Mouse (Mus musculus) heart, embryonic 13.5 days (tissue): ENCODE results near the gene Ube2d2b. TPM values are rescaled to one million over a fixed set of nuclear protein-coding genes. Genes with fewer than 3 reads are reported as not detected.
A peak's percentile ranks its signal among the peaks of the same experiment; 100 is the strongest.

Experiments used
- ATAC-seq: fragments of 200-750 bp; cut with Nextera tagmentation; 2 replicates; pipeline ENCODE4 v1.8.0; 2017; ENCODE audit warnings: moderate TSS enrichment; ENCODE audit not compliant: insufficient number of reproducible peaks, low FRiP score, low TSS enrichment; ENCODE audit errors: extremely low read depth
- H3K27ac ChIP-seq: fragments of 300-500 bp; sonication (generic); replicated peaks from 2 replicates; pipeline ENCODE4 v1.5.1; 2015; ENCODE audit warnings: moderate library complexity, mild to moderate bottlenecking, inconsistent platforms
- H3K27me3 ChIP-seq: fragments of 300-500 bp; sonication (generic); replicated peaks from 2 replicates; pipeline ENCODE4 v1.6.1; 2015; ENCODE audit warnings: mild to moderate bottlenecking, inconsistent platforms
- H3K36me3 ChIP-seq: fragments of 300-500 bp; sonication (generic); 2 replicates; pipeline ENCODE4 v1.6.1; 2015; ENCODE audit warnings: mild to moderate bottlenecking, inconsistent platforms
- H3K4me1 ChIP-seq: fragments of 300-500 bp; sonication (generic); 2 replicates; pipeline ENCODE4 v1.6.1; 2015; ENCODE audit warnings: inconsistent platforms
- H3K4me2 ChIP-seq: fragments of 300-500 bp; sonication (generic); 2 replicates; pipeline ENCODE4 v1.6.1; 2015; ENCODE audit warnings: inconsistent platforms, mild to moderate bottlenecking, moderate library complexity
- H3K4me3 ChIP-seq: fragments of 300-500 bp; sonication (generic); 2 replicates; pipeline ENCODE4 v1.5.1; 2015; ENCODE audit warnings: moderate library complexity, mild to moderate bottlenecking, inconsistent platforms
- H3K9ac ChIP-seq: fragments of 300-500 bp; sonication (generic); 2 replicates; pipeline ENCODE4 v1.6.1; 2015; ENCODE audit warnings: inconsistent platforms, mild to moderate bottlenecking, moderate library complexity
- H3K9me3 ChIP-seq: fragments of 300-500 bp; sonication (generic); 2 replicates; pipeline ENCODE4 v1.6.1; 2016; ENCODE audit warnings: inconsistent platforms
- WGBS: fragments of 180-500 bp; shearing (Covaris S2); methylation state at CpG from one replicate; pipeline ENCODE4 v1.1.7; 2015; ENCODE audit warnings: mixed read lengths; 5-methylcytosine and 5-hydroxymethylcytosine counted together
- polyA plus RNA-seq: library from polyadenylated mRNA; unstranded; fragments of >200 nt; fragmentation: Nextera tagmentation; extraction: Ambion mirVana; gene quantifications from 2 replicates; pipeline ENCODE4 v1.2.1, GENCODE M21; 2015

Gene Ube2d2b
- polyA plus RNA-seq, 1 experiment from 2014 or later: 0.13 TPM

DNA sequence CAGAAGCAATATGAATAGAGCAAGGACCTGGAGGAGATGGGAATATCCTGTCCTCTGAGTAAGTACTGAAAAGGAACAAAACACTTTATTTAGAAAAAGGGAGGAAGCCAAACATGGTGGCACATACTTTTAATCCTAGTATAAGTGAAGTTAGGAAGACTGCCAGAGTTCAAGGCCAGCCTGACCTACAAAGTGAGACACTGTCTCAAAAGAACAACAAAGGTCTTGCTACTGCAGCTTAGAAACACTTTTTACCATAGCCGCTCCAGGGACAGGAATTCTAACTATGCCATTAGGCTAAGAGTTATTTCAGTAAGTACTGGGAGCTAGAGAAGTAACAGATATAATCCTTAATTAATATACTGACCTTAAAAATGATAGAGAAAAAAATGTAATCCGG, 15.2 kb upstream of the Ube2d2b start:
- no peaks in the 10 kb centered on the region for H3K9me3 ChIP-seq
- H3K9ac ChIP-seq: no peak overlapping the region
- 48% methylated on average over 2 of the region's 2 CpGs for WGBS
- peaks cover 9% of the 10 kb centered on the region for H3K4me1 ChIP-seq
- no peaks in the 10 kb centered on the region for H3K27me3 ChIP-seq
- peak overlapping the region; percentile 70 for H3K27ac ChIP-seq
- H3K36me3 ChIP-seq: peaks cover 77% of the 10 kb centered on the region
- no peak overlapping the region for H3K4me3 ChIP-seq
- no peak overlapping the region for H3K4me2 ChIP-seq
- ATAC-seq: no peak

DNA sequence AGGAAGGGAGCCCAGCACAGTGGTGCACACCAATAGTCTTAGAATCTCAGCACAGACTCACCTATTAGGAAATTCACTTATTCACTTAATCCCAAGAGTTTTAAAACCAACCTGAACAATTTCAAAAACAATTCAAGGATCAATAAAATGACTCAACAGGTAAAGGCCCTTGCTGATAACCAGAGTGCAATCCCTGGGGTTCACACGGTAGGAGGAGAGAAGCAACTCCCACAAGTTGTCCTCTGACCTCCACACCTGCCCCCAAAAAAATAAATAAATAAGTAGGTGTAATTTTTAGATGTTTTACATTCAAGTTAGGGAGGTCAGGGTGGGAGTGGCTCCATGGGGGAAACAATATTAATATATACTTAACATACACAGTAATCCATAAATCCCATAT, 7.4 kb upstream of the Ube2d2b start:
- no peak overlapping the region for H3K4me3 ChIP-seq
- no peak overlapping the region for H3K9ac ChIP-seq
- no peaks in the 10 kb centered on the region for H3K4me1 ChIP-seq
- peaks cover 19% of the 10 kb centered on the region for H3K36me3 ChIP-seq
- no peaks in the 10 kb centered on the region for H3K27me3 ChIP-seq
- no peak overlapping the region for H3K27ac ChIP-seq
- ATAC-seq: no peak
- WGBS: 87% methylated on average over 1 of the region's 1 CpGs
- H3K4me2 ChIP-seq: no peak overlapping the region
- H3K9me3 ChIP-seq: no peaks in the 10 kb centered on the region

DNA sequence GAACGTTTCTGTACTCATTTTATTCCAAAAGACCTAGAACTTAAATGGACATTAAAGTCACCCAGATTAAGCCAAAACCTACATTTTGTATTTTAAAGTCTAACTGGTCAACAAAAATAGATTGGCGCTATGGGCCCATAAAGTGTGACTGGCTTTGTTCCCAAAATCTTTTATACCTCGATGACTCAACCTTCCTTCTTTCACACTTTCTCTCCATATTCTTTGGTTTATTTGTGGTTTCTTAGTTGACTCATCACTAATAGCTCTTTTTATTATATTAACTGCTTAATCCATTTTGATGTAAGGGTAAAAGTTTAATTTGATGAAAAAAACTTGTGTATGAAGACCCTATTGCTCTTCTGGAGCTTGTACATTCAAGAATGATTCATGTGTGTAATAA, 1.5 kb downstream of the Ube2d2b start:
- peaks cover 28% of the 10 kb centered on the region for H3K4me1 ChIP-seq
- peaks cover 5% of the 10 kb centered on the region for H3K9me3 ChIP-seq
- no peak for ATAC-seq
- 92% methylated on average over 3 of the region's 3 CpGs for WGBS
- H3K27ac ChIP-seq: no peak overlapping the region
- peaks cover 13% of the 10 kb centered on the region for H3K36me3 ChIP-seq
- H3K4me2 ChIP-seq: no peak overlapping the region
- no peak overlapping the region for H3K4me3 ChIP-seq
- no peaks in the 10 kb centered on the region for H3K27me3 ChIP-seq
- no peak overlapping the region for H3K9ac ChIP-seq

DNA sequence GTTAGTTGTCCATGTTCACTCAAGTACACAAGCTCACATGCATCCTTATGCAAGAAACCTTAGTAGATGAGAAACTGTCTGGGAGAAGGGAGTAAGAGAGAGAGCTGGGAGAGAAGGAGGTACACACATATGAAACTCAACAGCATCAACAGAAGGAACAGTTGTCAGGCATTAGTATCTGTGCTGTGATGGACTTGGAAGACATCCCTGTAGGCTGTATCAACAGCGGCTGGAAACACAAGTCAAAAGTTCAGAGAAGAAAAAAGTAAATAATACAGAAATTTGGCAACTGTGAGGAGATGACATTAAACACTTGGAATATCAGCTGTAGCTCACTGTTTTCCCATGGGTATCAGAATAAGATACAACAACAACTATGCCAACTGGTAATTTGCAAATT, 4.4 kb downstream of the Ube2d2b start:
- Histone ChIP-seq H3K36me3 (peaks cover 14% of the 10 kb centered on the region), H3K4me2 (no peak overlapping the region), H3K4me3 (no peak overlapping the region), H3K9me3 (peaks cover 5% of the 10 kb centered on the region), H3K27ac (0 out of 2 replicates have a peak overlapping the region, but pooled peaks have one; percentile 24), H3K27me3 (no peaks in the 10 kb centered on the region), H3K9ac (no peak overlapping the region), H3K4me1 (peaks cover 35% of the 10 kb centered on the region)
- WGBS: 52% methylated on average over 1 of the region's 1 CpGs
- no peak for ATAC-seq

DNA sequence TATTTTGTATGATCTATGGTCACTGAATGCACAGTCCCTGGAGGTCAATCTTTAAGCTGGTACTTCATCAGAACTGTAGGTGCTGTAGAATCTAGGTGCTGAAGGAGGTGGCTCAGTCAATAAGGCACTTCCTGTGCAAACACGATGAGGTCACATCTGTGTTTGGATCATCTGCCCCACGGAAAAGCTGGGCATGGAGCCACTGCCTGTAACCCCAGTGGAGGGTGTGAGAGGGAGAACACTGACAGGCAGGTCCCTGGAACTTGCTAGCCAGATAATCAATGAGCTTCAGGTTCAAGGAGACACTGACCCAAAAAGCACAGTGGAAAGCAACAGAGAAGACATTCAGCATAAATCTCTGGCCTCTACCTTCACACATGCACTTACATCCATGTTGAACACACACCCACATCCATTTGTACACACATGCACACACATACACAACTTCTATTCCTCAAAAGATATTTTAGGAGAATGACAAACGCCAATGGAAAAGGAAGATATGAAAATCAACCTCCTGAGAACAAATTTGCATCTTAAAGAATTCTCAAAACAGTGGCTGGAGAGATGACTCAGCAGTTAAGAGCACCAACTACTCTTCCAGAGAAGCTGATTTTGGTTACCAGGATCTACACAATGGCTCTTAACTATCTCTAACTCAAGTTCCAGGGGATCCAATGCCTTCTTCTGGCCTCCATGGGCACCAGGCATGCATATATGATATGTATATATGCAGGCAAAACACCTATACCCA, 9.2 kb downstream of the Ube2d2b start:
- H3K27ac ChIP-seq: peak overlapping the region; percentile 28; the same call in 1 of the 2 replicates
- 32% methylated on average over 3 of the region's 3 CpGs for WGBS
- H3K4me2 ChIP-seq: no peak overlapping the region
- peaks cover 36% of the 10 kb centered on the region for H3K4me1 ChIP-seq
- H3K9me3 ChIP-seq: no peaks in the 10 kb centered on the region
- H3K4me3 ChIP-seq: no peak overlapping the region
- H3K27me3 ChIP-seq: no peaks in the 10 kb centered on the region
- peaks cover 24% of the 10 kb centered on the region for H3K36me3 ChIP-seq
- no peak for ATAC-seq
- no peak overlapping the region for H3K9ac ChIP-seq

DNA sequence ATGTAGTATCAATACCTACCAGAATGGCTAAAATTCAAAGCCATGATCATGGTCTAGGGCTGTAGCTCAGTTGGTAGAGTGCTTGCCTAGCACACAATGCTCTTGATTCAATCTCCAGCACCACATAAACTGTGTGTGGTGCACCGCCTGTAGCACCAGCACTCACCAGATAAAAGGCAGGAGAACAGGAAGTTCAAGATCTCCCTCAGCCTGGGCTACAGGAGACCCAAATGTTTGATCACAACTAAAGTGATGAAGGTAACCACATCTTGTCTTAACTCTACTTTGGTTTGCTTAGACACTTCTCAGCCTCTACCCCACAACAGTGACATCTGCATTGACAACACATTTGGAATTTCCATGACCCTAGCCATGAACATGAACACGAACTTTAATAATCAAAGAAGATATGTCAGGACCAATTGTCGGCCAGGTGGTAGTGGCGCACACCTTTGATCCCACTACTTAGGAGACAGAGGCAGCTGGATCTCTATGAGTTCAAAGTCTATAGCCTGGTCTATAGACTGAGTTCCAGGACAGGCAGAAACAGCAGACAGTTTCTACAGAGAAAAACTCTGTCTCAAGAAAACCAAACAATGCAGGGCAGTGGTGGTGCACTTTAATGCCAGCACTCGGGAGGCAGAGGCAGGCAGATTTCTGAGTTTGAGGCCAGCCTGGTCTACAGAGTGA, 10.8 kb downstream of the Ube2d2b start:
- no peaks in the 10 kb centered on the region for H3K27me3 ChIP-seq
- no peak for ATAC-seq
- WGBS: 90% methylated on average over 5 of the region's 5 CpGs
- H3K9me3 ChIP-seq: no peaks in the 10 kb centered on the region
- peaks cover 24% of the 10 kb centered on the region for H3K36me3 ChIP-seq
- H3K4me3 ChIP-seq: no peak overlapping the region
- H3K9ac ChIP-seq: no peak overlapping the region
- no peak overlapping the region for H3K27ac ChIP-seq
- no peak overlapping the region for H3K4me2 ChIP-seq
- H3K4me1 ChIP-seq: peaks cover 24% of the 10 kb centered on the region

DNA sequence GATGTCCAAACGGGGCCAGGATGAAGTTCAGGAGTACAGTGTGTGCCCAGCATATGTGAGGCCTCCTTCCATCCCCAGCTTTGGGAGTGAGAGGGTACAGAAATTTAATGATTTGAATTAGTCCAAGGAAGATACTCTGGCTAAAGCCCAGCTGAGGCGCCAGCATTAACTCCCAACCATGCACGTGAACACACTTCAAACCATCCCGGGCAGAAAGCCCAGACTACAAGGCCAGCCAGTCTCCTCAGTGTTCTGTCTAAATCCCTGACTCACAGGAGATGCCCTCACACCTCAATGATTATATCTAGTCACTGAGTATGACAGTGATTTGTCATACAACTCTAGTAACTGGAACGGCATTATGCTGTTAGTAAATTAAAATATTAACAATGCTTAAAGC, 17.4 kb downstream of the Ube2d2b start:
- no peak; the same call in 1 of the 2 replicates for ATAC-seq
- peaks cover 44% of the 10 kb centered on the region for H3K4me1 ChIP-seq
- no peak overlapping the region for H3K9ac ChIP-seq
- no peak overlapping the region for H3K27ac ChIP-seq
- peaks cover 7% of the 10 kb centered on the region for H3K36me3 ChIP-seq
- no peak overlapping the region for H3K4me3 ChIP-seq
- H3K27me3 ChIP-seq: no peaks in the 10 kb centered on the region
- H3K9me3 ChIP-seq: peaks cover 5% of the 10 kb centered on the region; the same call in 1 of the 2 replicates
- H3K4me2 ChIP-seq: no peak overlapping the region
- 68% methylated on average over 5 of the region's 5 CpGs for WGBS

DNA sequence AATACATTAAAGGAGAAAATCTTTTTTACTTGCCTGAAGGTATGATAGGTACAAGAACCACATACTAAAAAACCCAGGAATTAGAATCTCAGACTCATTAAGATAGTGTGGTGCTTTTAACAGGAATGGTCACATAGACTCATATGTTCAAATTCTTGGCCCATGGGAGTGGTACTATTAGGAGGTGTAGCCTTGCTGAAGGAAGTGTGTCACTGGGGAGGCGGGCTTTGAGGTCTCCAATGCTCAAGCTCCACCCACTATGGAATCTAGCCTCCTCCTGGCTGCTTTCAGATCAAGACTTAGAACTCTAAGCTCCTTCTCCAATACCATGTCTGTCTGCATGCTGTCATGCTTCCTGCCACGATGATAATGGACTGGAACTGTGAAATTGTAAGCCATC, 17.9 kb downstream of the Ube2d2b start:
- Histone ChIP-seq H3K9ac (no peak overlapping the region), H3K4me2 (no peak overlapping the region), H3K4me1 (peaks cover 44% of the 10 kb centered on the region), H3K9me3 (peaks cover 5% of the 10 kb centered on the region; the same call in 1 of the 2 replicates), H3K27ac (no peak overlapping the region), H3K36me3 (peaks cover 7% of the 10 kb centered on the region), H3K27me3 (no peaks in the 10 kb centered on the region), H3K4me3 (no peak overlapping the region)
- 65% methylated on average over 2 of the region's 2 CpGs for WGBS
- no peak for ATAC-seq

DNA sequence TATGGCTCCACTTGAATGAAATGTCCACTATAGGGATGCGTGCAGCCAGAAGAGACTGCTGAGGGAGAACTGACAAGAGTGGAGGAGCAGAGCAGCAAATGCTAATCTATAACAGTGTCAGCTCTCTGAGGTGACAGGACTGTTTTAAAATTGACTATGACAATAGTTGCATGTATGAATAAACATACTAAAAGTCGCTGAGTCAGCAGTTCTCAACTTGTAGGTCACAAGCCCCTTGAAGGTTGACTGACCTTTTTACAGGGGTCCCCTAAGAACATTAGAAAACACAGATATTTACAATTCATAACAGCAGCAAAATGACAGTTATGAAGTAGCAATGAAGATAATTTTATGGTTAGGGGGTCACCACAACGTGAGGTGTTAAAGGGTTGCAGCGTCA, 19.1 kb downstream of the Ube2d2b start:
- Histone ChIP-seq H3K9ac (no peak overlapping the region), H3K4me3 (no peak overlapping the region)
- WGBS: 63% methylated on average over 4 of the region's 4 CpGs

DNA sequence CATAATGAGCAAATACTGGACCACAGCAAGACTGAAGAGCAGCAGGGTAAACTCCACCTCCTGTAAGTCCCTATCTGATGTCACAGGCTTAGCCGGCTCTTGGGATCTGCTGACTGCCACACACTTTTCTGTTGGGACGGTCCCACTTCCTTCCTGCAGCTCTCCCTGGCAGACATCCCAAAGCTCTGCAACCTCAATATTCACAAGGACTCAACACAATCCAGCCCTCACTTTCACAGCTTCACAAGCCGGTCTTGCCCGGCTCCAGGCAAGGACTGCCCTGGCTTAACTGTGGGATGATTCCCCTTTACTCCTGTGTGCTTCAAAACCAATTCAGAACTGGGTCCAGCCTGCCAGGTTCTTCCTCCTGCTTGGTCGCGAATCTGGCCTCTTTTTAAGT, 23.9 kb downstream of the Ube2d2b start:
- peaks cover 53% of the 10 kb centered on the region for H3K4me1 ChIP-seq
- peaks cover 7% of the 10 kb centered on the region for H3K36me3 ChIP-seq
- peaks cover 5% of the 10 kb centered on the region; the same call in 1 of the 2 replicates for H3K9me3 ChIP-seq
- peak overlapping the region; percentile 86 for H3K27ac ChIP-seq
- peak overlapping the region; percentile 70 for H3K9ac ChIP-seq
- ATAC-seq: no peak
- WGBS: 13% methylated on average over 6 of the region's 6 CpGs
- no peak overlapping the region for H3K4me3 ChIP-seq
- peak overlapping the region; percentile 50 for H3K4me2 ChIP-seq
- no peaks in the 10 kb centered on the region for H3K27me3 ChIP-seq

More for the DNA sequence above, 19.1 kb downstream of the Ube2d2b start:
- H3K27ac ChIP-seq: no peak overlapping the region
- no peak overlapping the region for H3K4me2 ChIP-seq
- peaks cover 50% of the 10 kb centered on the region for H3K4me1 ChIP-seq
- peaks cover 7% of the 10 kb centered on the region for H3K36me3 ChIP-seq
- H3K9me3 ChIP-seq: peaks cover 5% of the 10 kb centered on the region; the same call in 1 of the 2 replicates
- no peak for ATAC-seq
- no peaks in the 10 kb centered on the region for H3K27me3 ChIP-seq

DNA sequence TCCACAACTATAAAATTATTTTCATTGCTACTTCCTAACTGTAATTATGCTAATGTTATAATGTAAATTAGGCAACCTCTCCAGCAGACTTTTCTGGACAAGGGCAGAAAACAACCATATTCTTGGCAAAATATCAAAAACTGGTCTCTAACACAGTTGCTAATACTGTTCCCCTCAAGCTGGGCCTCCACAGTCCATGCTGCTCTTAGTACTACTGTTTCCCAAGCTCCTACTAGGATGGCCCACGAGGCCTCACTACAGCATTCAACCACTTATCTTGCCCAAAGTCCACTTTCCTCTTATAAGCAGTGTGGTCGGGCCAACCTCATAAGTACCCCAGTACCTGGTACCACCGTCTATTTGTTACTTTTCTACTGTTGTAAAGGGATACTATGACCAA, 24.7 kb downstream of the Ube2d2b start:
- H3K27ac ChIP-seq: peak overlapping the region; percentile 86

More for the DNA sequence above, 24.7 kb downstream of the Ube2d2b start:
- no peak for ATAC-seq
- Histone ChIP-seq H3K4me2 (peak overlapping the region; percentile 50; the same call in 1 of the 2 replicates), H3K36me3 (peaks cover 7% of the 10 kb centered on the region), H3K9ac (peak overlapping the region; percentile 70; the same call in 1 of the 2 replicates), H3K27me3 (no peaks in the 10 kb centered on the region), H3K4me1 (peaks cover 46% of the 10 kb centered on the region), H3K9me3 (peaks cover 5% of the 10 kb centered on the region; the same call in 1 of the 2 replicates), H3K4me3 (no peak overlapping the region)
- 40% methylated on average over 3 of the region's 3 CpGs for WGBS
